Mouse (Mus musculus) liver, embryonic 13.5 days (tissue): ENCODE results near the gene Rcan3. TPM values are rescaled to one million over a fixed set of nuclear protein-coding genes. Genes with fewer than 3 reads are reported as not detected.

Source experiments
- ATAC-seq: fragments of 200-750 bp; cut with Nextera tagmentation; 2 replicates; pipeline ENCODE4 v1.8.0; 2017; ENCODE audit warnings: low read depth, mild to moderate bottlenecking, moderate number of reproducible peaks, moderate library complexity
- DNase-seq: peaks from one replicate; pipeline ENCODE4 v3.0.0; 2022
- H3K27ac ChIP-seq: fragments of 300-500 bp; sonication (generic); 2 replicates; pipeline ENCODE4 v1.5.1; 2015; ENCODE audit warnings: moderate library complexity, mild to moderate bottlenecking, inconsistent platforms
- H3K27me3 ChIP-seq: fragments of 300-500 bp; sonication (generic); 2 replicates; pipeline ENCODE4 v1.6.1; 2015; ENCODE audit warnings: mild to moderate bottlenecking, inconsistent platforms
- H3K36me3 ChIP-seq: fragments of 300-500 bp; sonication (generic); 2 replicates; pipeline ENCODE4 v1.6.1; 2015; ENCODE audit warnings: mild to moderate bottlenecking, inconsistent platforms
- H3K4me1 ChIP-seq: fragments of 300-500 bp; sonication (generic); replicated peaks from 2 replicates; pipeline ENCODE4 v1.6.1; 2015; ENCODE audit warnings: inconsistent platforms
- H3K4me2 ChIP-seq: fragments of 300-500 bp; sonication (generic); 2 replicates; pipeline ENCODE4 v1.6.1; 2015; ENCODE audit warnings: inconsistent platforms, mild to moderate bottlenecking, moderate library complexity
- H3K4me3 ChIP-seq: fragments of 300-500 bp; sonication (generic); replicated peaks from 2 replicates; pipeline ENCODE4 v1.5.1; 2015; ENCODE audit warnings: mild to moderate bottlenecking, inconsistent platforms
- H3K9ac ChIP-seq: fragments of 300-500 bp; sonication (generic); 2 replicates; pipeline ENCODE4 v1.6.1; 2015; ENCODE audit warnings: mild to moderate bottlenecking, inconsistent platforms
- H3K9me3 ChIP-seq: fragments of 300-500 bp; sonication (generic); replicated peaks from 2 replicates; pipeline ENCODE4 v1.6.1; 2016; ENCODE audit warnings: inconsistent platforms
- WGBS: fragments of 180-500 bp; shearing (Covaris S2); methylation state at CpG from one replicate; pipeline ENCODE4 v1.1.7; 2015; ENCODE audit not compliant: insufficient replicate concordance; 5-methylcytosine and 5-hydroxymethylcytosine counted together
- polyA plus RNA-seq: library from polyadenylated mRNA; unstranded; fragments of >200 nt; fragmentation: Nextera tagmentation; extraction: Ambion mirVana; gene quantifications from 2 replicates; pipeline ENCODE4 v1.2.1, GENCODE M21; 2015

Rcan3 gene
- polyA plus RNA-seq, 1 experiment from 2014 or later, result 4.2 TPM

DNA sequence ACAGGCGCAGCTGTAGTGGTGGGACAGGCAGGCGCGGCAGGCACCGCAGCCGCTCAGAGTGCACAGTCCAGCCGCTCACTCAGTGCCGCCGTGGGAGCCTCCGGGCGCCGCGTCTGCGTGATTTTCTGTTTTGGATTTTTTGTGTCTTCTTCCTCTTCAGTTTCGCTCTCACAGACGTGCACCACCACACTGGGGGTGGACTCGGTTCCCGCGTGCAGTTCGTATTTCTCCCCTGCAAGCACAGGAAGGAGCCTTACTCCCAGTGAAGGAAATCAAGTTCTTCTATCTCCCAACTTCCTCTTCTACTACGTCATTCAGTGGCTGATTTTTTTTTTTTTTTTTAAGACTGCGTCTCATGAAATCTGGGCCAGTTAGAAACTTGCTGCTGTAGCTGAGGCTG is 17.3 kb downstream of the Rcan3 start:
- H3K27me3 ChIP-seq, result no peaks in the 10 kb centered on the region
- ATAC-seq (no peak), DNase-seq (no peak)
- H3K9ac ChIP-seq, result no peak overlapping the region
- H3K4me3 ChIP-seq, result no peak overlapping the region
- H3K4me1 ChIP-seq, result peaks cover 9% of the 10 kb centered on the region
- 0 out of 2 replicates have a peak, but pooled peaks cover 7% of the 10 kb centered on the region for H3K36me3 ChIP-seq
- WGBS, result 50% methylated on average over 21 of the region's 21 CpGs
- H3K9me3 ChIP-seq, result no peaks in the 10 kb centered on the region
- H3K4me2 ChIP-seq, result 0 out of 2 replicates have a peak overlapping the region, but pooled peaks have one; percentile 17
- no peak overlapping the region for H3K27ac ChIP-seq

- Histone ChIP-seq H3K36me3 (0 out of 2 replicates have a peak, but pooled peaks cover 4% of the 10 kb centered on the region), H3K27me3 (no peaks in the 10 kb centered on the region), H3K9ac (no peak overlapping the region), H3K9me3 (no peaks in the 10 kb centered on the region), H3K4me2 (no peak overlapping the region), H3K27ac (no peak overlapping the region), H3K4me3 (no peak overlapping the region), H3K4me1 (peaks cover 9% of the 10 kb centered on the region)
- WGBS, result 61% methylated on average over 8 of the region's 8 CpGs
- no peak for DNase-seq
- ATAC-seq, result no peak
These were observed 20.2 kb downstream of the Rcan3 start for GRCm38 (mm10) chr4:135413491-135413890.

GRCm38 (mm10) chr4:135411633-135412032 is 22.0 kb downstream of the Rcan3 start:
- Histone ChIP-seq H3K4me1 (peaks cover 11% of the 10 kb centered on the region), H3K9ac (no peak overlapping the region), H3K36me3 (0 out of 2 replicates have a peak, but pooled peaks cover 4% of the 10 kb centered on the region), H3K27me3 (no peaks in the 10 kb centered on the region), H3K9me3 (no peaks in the 10 kb centered on the region), H3K4me2 (no peak overlapping the region), H3K4me3 (no peak overlapping the region), H3K27ac (no peak overlapping the region)
- DNase-seq, result no peak
- ATAC-seq, result peak; percentile 64; the same call in 1 of the 2 replicates
- 24% methylated on average over 4 of the region's 4 CpGs for WGBS

DNA sequence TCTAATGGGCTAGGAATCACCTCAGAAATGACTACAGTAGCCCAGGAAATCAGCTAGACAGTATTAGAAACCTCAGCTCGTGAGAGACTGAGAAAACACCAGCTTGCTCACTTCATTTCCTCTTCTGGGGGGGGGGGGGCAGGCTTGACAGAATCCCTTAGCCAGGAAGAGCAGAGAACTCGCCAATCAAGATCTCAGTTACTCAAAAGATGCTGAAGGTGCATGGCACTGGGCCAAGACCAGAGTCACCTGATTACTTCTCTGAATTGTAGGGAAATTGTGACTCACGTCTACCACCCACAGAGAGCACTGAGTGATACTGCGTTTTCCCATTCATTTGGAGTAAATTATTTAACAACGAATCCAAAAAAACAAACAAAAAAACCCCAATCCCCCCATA is 27.5 kb downstream of the Rcan3 start:
- Histone ChIP-seq H3K27ac (peak overlapping the region; percentile 42; the same call in 1 of the 2 replicates), H3K9ac (no peak overlapping the region), H3K4me1 (peaks cover 37% of the 10 kb centered on the region), H3K9me3 (no peaks in the 10 kb centered on the region), H3K36me3 (no peaks in the 10 kb centered on the region), H3K4me2 (no peak overlapping the region), H3K27me3 (peaks cover 1% of the 10 kb centered on the region; the same call in 1 of the 2 replicates), H3K4me3 (no peak overlapping the region)
- WGBS, result 51% methylated on average over 5 of the region's 5 CpGs
- no peak for DNase-seq
- ATAC-seq, result no peak

GRCm38 (mm10) chr4:135404916-135405315 is 28.7 kb downstream of the Rcan3 start:
- 49% methylated on average over 2 of the region's 2 CpGs for WGBS
- ATAC-seq (peak; percentile 98), DNase-seq (peak; percentile 33)
- no peaks in the 10 kb centered on the region for H3K9me3 ChIP-seq
- H3K27me3 ChIP-seq, result peaks cover 10% of the 10 kb centered on the region
- H3K9ac ChIP-seq, result no peak overlapping the region
- H3K27ac ChIP-seq, result peak overlapping the region; percentile 51; the same call in 1 of the 2 replicates
- H3K4me3 ChIP-seq, result no peak overlapping the region
- no peaks in the 10 kb centered on the region for H3K36me3 ChIP-seq
- H3K4me2 ChIP-seq, result peak overlapping the region; percentile 49
- H3K4me1 ChIP-seq, result peaks cover 39% of the 10 kb centered on the region

GRCm38 (mm10) chr4:135404048-135404447 is 29.6 kb downstream of the Rcan3 start:
- no peak overlapping the region for H3K9ac ChIP-seq
- H3K27ac ChIP-seq, result peak overlapping the region; percentile 51; the same call in 1 of the 2 replicates
- H3K4me1 ChIP-seq, result peaks cover 39% of the 10 kb centered on the region
- ATAC-seq, result no peak
- H3K36me3 ChIP-seq, result no peaks in the 10 kb centered on the region
- no peak overlapping the region for H3K4me3 ChIP-seq
- DNase-seq, result no peak
- H3K4me2 ChIP-seq, result no peak overlapping the region
- 81% methylated on average over 10 of the region's 10 CpGs for WGBS
- no peaks in the 10 kb centered on the region for H3K9me3 ChIP-seq
- H3K27me3 ChIP-seq, result peaks cover 18% of the 10 kb centered on the region

DNA sequence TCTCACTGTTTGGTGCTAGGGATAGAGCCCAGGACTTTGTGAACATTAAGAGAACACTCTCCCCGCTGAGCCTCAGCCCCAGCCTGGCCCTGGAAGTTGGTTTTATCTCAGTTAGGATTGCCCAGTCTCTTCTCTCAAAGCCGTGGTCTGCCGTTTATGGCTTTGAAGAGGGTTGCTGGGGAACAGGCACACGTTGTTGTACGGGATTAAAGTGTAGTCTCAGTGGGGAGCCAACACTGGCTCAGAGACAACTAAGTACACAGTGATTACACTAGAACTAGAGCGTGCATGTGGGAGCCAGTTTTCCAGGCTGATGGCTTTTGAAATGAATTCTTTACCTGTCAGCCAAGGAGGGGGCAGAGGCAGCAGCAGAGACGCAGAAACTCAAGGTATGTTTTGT is 31.8 kb downstream of the Rcan3 start:
- H3K36me3 ChIP-seq, result no peaks in the 10 kb centered on the region
- no peaks in the 10 kb centered on the region for H3K9me3 ChIP-seq
- H3K4me3 ChIP-seq, result no peak overlapping the region
- H3K27ac ChIP-seq, result no peak overlapping the region
- DNase-seq (no peak), ATAC-seq (no peak)
- no peak overlapping the region for H3K9ac ChIP-seq
- peaks cover 49% of the 10 kb centered on the region for H3K4me1 ChIP-seq
- no peak overlapping the region for H3K4me2 ChIP-seq
- 46% methylated on average over 7 of the region's 7 CpGs for WGBS
- peaks cover 39% of the 10 kb centered on the region for H3K27me3 ChIP-seq

DNA sequence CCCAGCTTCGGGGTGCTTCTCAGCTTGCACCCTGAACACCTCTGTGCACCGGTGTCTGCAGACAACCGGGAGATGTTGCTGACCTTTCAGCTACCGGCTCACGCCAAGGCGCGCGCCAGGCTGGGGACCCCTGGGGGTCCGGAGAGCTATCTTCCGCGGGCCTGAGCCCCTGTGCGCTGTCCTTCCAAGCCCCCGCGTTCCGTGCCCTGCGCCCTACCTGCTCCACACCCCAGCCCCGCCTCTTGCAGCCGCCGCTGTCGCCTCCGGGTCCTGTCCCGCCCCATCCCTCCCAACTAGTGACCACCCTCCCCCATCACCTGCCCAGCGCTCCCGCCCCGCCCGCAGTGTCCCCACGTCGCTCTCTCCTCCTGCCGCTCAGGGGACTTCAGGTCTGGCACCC is 35.7 kb downstream of the Rcan3 start, which contains the start of gene Ncmap:
TSS of gene Ncmap (minus strand) at position 237 of the 400 bp plus-strand sequence.
- no peak within 1 kb of the TSS for H3K27ac ChIP-seq
- WGBS, result 2% methylated on average over 29 of the region's 29 CpGs
- H3K27me3 ChIP-seq, result peaks cover 65% of the 10 kb centered on the region
- peaks cover 13% of the 10 kb centered on the region for H3K4me1 ChIP-seq
- H3K9me3 ChIP-seq, result no peaks in the 10 kb centered on the region
- H3K4me2 ChIP-seq, result peak within 1 kb of the TSS; percentile 59
- H3K36me3 ChIP-seq, result no peaks in the 10 kb centered on the region
- peak within 1 kb of the TSS; percentile 34; the same call in 1 of the 2 replicates for H3K9ac ChIP-seq
- no peak for DNase-seq
- peak within 1 kb of the TSS; percentile 43 for H3K4me3 ChIP-seq
- ATAC-seq, result no peak

DNA sequence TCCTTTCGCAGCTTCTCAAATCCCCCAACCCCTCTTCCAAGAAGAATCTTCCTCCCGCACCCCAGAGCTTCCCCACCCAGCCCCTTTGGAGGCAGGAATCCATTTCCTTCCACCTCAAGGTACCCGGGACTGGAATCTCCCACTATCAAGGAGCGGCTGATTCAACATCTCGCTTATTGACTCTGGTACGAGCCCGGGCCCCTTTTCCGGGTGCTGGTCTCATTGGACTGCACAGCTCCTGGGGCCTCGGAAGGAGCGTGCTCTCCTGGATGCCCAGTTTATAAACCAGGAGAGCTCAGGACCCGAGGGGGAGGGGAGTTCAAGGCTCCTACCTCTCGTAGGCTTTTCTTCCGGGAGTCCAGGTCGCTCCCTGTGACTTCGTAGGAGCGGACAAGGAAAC is 36.1 kb downstream of the Rcan3 start:
- Histone ChIP-seq H3K4me1 (peaks cover 13% of the 10 kb centered on the region), H3K27me3 (peaks cover 66% of the 10 kb centered on the region), H3K36me3 (no peaks in the 10 kb centered on the region), H3K4me2 (peak overlapping the region; percentile 59), H3K9ac (peak overlapping the region; percentile 34; the same call in 1 of the 2 replicates), H3K9me3 (no peaks in the 10 kb centered on the region), H3K4me3 (peak overlapping the region; percentile 43), H3K27ac (no peak overlapping the region)
- ATAC-seq, result no peak
- WGBS, result 6% methylated on average over 16 of the region's 16 CpGs
- no peak for DNase-seq

DNA sequence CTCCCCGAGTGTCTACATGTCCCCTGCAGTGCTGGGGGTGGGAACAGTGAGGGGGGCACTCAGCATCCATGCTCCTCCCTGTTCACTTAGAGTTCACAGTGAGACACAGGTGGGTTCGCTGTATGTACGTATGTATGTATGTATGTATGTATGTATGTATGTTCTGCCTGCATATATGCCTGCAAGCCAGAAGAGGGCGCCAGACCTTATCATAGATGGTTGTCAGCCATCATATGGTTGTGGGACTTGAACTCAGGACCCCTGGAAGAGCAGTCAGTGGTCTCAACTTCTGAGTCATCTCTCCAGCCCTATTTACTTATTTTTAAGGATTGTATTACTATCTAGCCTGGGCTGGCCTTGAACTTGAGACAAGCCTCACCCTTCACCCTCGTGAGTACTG is 37.4 kb downstream of the Rcan3 start:
- no peak overlapping the region for H3K27ac ChIP-seq
- peaks cover 13% of the 10 kb centered on the region for H3K4me1 ChIP-seq
- 69% methylated on average over 5 of the region's 5 CpGs for whole genome bisulfite sequencing
- ATAC-seq, result no peak
- no peak for DNase-seq
- H3K36me3 ChIP-seq, result no peaks in the 10 kb centered on the region
- H3K9ac ChIP-seq, result no peak overlapping the region
- no peaks in the 10 kb centered on the region for H3K9me3 ChIP-seq
- H3K4me2 ChIP-seq, result no peak overlapping the region
- H3K27me3 ChIP-seq, result peaks cover 66% of the 10 kb centered on the region
- H3K4me3 ChIP-seq, result no peak overlapping the region

GRCm38 (mm10) chr4:135395375-135395774 is 38.3 kb downstream of the Rcan3 start:
- H3K27me3 ChIP-seq, result peaks cover 58% of the 10 kb centered on the region
- no peak overlapping the region for H3K9ac ChIP-seq
- no peak overlapping the region for H3K4me3 ChIP-seq
- no peaks in the 10 kb centered on the region for H3K36me3 ChIP-seq
- ATAC-seq, result no peak
- DNase-seq, result no peak
- 60% methylated on average over 4 of the region's 4 CpGs for WGBS
- H3K27ac ChIP-seq, result no peak overlapping the region
- no peaks in the 10 kb centered on the region for H3K9me3 ChIP-seq
- H3K4me2 ChIP-seq, result no peak overlapping the region
- peaks cover 11% of the 10 kb centered on the region for H3K4me1 ChIP-seq

DNA sequence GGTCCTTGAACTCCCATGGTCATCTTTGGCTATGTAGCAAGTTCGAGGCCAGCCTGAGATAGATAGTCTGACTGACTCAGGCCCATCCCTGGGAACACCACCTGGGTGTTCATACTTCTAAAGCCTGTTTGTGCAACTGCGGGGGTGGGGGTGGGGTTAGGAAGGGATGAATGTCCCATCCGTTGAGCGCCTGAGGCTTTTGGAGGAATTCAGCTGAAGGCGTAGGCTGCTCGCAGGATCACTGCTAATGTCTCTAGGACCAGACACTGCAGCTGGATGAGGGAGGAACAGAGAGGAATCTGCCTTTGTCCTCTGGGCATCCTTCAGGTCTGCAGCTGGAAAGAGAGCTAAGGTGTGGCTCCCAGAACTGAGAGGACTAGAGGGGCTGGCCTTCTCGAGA is 39.0 kb downstream of the Rcan3 start:
- ATAC-seq, result no peak

More for the DNA sequence above, 39.0 kb downstream of the Rcan3 start:
- Histone ChIP-seq H3K27ac (no peak overlapping the region), H3K4me2 (no peak overlapping the region), H3K4me3 (no peak overlapping the region), H3K9ac (no peak overlapping the region), H3K27me3 (peaks cover 55% of the 10 kb centered on the region), H3K4me1 (peaks cover 11% of the 10 kb centered on the region), H3K36me3 (no peaks in the 10 kb centered on the region), H3K9me3 (no peaks in the 10 kb centered on the region)
- WGBS, result 73% methylated on average over 7 of the region's 7 CpGs
- no peak for DNase-seq
